Comparison of ENCODE assay signal across 35 mouse cellular contexts in the genomic region with DNA sequence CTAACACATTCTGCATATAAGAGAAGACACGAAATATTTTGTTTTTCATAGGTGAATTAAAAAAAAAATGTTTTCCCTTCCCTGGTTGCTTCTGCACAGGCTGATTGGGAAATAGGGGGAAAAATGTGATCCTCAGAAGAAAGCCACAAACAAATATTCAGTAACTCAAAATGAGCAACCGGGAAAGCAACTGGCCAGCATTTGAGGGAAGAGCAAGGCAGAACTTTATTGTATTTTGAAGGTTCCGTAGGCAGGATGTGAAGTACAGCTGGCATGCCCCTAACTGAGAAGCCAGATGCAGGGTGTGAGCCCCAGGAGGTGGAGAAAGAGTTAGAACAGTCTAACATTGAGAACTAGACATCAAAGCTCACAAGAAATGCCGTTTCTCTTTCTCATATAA. TPM values are rescaled to one million over a fixed set of nuclear protein-coding genes. Genes with fewer than 3 reads are reported as not detected.
DNase-seq lines count a peak whose midpoint lies in the region; TF ChIP-seq lines count a peak whose summit lies in the region.
"Had no signal": no experiment of that assay in that cellular context is flagged by ENCODE, and none has a peak within 500 bp of the region (broad histone marks: within the 10 kb centered on the region; RNA-seq: fewer than 3 reads in every experiment).

No protein-coding gene starts in this region.

- H3K4me1 ChIP-seq in embryonic fibroblast, embryonic 13.5 days (ENCODE audit: control insufficient read depth, insufficient read depth, low read length): peaks cover 5% of the 10 kb centered on the region
- H3K4me1 ChIP-seq: embryonic facial prominence, embryonic 12.5 days; hindbrain, embryonic 15.5 days; kidney, embryonic 15.5 days; neural tube, embryonic 15.5 days; stomach, embryonic 15.5 days had no signal

- DNase-seq in heart, adult 11 months: peak; percentile 85
- no peak for DNase-seq in heart, adult 8-10 months (ENCODE audit: low spot score)
- peak; percentile 78 for DNase-seq in thymus, postnatal 0 days (ENCODE audit: low spot score)
- DNase-seq in thymus, postnatal 4 days: peak; percentile 63
- DNase-seq in layer of hippocampus, adult 9-11 months: no peak
- no peak for DNase-seq in cerebellum, adult 9-10 months
- DNase-seq in layer of hippocampus, postnatal 36 days: no peak
- DNase-seq: adrenal gland, adult 8-10 months; cerebellum, adult 11 months; cerebellum, adult 9-11 months; embryo, embryonic 11 days; gastrocnemius, postnatal 14 days; heart, adult 18-20 months; heart, postnatal 14 days; kidney, adult 11 months; kidney, postnatal 36 days; left cerebral cortex, postnatal 4 days; liver, embryonic 13.5 days; lung, adult 18-20 months; lung, postnatal 10 days; retina, postnatal 1 day; right cerebral cortex, postnatal 14 days had no signal

- no peak for TF ChIP-seq CTCF in embryonic fibroblast, embryonic 13.5 days (IDR thresholded peaks at IDR 0.05; ENCODE audit: borderline replicate concordance, insufficient read depth, low read length)

- no peak overlapping the region for H3K4me3 ChIP-seq in embryonic fibroblast, embryonic 13.5 days (ENCODE audit: insufficient read depth, low read length)
- H3K4me3 ChIP-seq: embryonic facial prominence, embryonic 12.5 days; erythroblast, embryonic 14.5 days; forebrain, embryonic 12.5 days; heart, embryonic 13.5 days; hindbrain, embryonic 10.5 days; hindbrain, embryonic 15.5 days; kidney, embryonic 15.5 days; layer of hippocampus, adult 2 months; liver, embryonic 13.5 days; midbrain, embryonic 13.5 days; neural tube, embryonic 15.5 days; stomach, embryonic 15.5 days had no signal

- H3K27ac ChIP-seq in embryonic fibroblast, embryonic 13.5 days (ENCODE audit: insufficient read depth, low read length): peak overlapping the region; percentile 93
- H3K27ac ChIP-seq: embryonic facial prominence, embryonic 12.5 days; forebrain, embryonic 12.5 days; heart, embryonic 13.5 days; hindbrain, embryonic 10.5 days; hindbrain, embryonic 15.5 days; kidney, embryonic 15.5 days; layer of hippocampus, adult 2 months; liver, embryonic 13.5 days; macrophage; midbrain, embryonic 13.5 days; neural tube, embryonic 15.5 days; stomach, embryonic 15.5 days had no signal

- TF ChIP-seq POLR2A in embryonic fibroblast, embryonic 13.5 days (IDR thresholded peaks at IDR 0.05; ENCODE audit: low read depth, low read length): no peak

RNA-seq across cellular contexts. Expression of a gene that starts 44.0 kb away (rescaled TPM):
- 10 to 100 TPM; 71.7 to 84.5 (median 73.3) TPM for total RNA-seq in heart, adult 8-10 months (2022)
- 47.8 and 49.9 TPM in 2 replicates for polyA plus RNA-seq in embryonic fibroblast, embryonic 13.5 days (2011; ENCODE audit: insufficient read length, low read depth, missing spikeins)
- 14.1 and 16.3 TPM in 2 replicates for polyA plus RNA-seq in thymus, postnatal 0 days (2015; fragmentation: Nextera tagmentation; extraction: Ambion mirVana)
- total RNA-seq in layer of hippocampus, postnatal 36 days (2021): 10 to 100 TPM; 52.5 to 53.3 TPM

Comparison
In these comparisons a context has a peak if more than half of its experiments do, and no peak if none do; other contexts are left out.
1. DNase-seq: peak in heart, adult 11 months (single experiment), thymus, postnatal 0 days (single experiment) and thymus, postnatal 4 days (single experiment); none in heart, adult 8-10 months (single experiment), layer of hippocampus, adult 9-11 months (single experiment), cerebellum, adult 9-10 months (single experiment) and layer of hippocampus, postnatal 36 days (0 of 2).